Mouse (Mus musculus): ENCODE measurements at regions not wholly inside any gene's neighbourhood (a gene's known extent, or its start where the extent isn't known, plus 50 kb on each side); places are given as distances from the start of the nearest gene placed in this dataset.

DNA sequence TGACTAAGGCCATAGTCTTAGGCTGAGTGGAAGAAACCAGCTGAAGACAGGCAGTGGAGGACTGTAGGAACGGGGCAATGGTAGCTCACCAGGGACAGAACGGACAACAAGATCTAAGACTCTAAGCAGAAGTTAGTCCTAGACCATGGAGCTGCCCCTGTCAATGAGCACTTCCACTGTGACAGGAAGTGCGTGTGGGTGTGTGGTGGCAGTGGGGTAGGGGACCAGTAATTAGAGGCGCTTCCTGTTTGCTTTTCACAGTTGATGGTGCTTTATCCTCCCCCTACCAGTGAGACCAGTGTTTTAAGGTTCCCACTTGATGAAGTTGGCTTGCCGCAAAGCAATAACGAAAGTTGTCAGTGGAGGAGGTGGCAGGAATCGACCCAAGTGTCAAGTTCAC, 168.4 kb upstream of the 4930535I16Rik start:
- Histone ChIP-seq H3K9me3 (replicated peaks) (no peaks in the 10 kb centered on the region), H3K36me3 (no peaks in the 10 kb centered on the region), H3K4me1 (peaks cover 5% of the 10 kb centered on the region; the same call in 1 of the 2 replicates), H3K27ac (no peak overlapping the region), H3K27me3 (ENCODE audit: low read depth, poor library complexity, severe bottlenecking) (no peaks in the 10 kb centered on the region), H3K4me3 (no peak overlapping the region)
- WGBS = 84% methylated on average over 7 of the region's 7 CpGs
- no peak for DNase-seq (ENCODE audit: low spot score)

DNA sequence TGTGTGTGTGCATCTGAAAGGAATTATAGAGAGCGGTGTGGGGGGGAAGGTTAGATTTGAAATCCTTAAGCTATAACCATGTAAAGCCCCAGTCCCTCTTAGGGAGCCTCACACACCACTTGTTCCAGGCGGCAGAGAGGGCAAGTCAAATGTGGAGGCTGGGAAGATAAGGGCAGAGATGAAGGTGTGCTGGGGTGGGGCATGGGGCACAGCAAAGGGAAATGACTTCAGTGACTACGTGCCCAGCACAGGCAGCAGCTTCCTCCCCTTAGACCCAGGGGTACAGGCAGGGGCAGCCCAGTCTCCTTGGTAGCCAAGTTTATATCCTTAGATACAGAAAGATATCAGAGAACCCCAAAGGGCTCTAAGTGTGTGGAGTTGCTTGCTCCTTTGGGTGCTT, 161.8 kb upstream of the 4930535I16Rik start:
- 80% methylated on average over 3 of the region's 3 CpGs for WGBS

DNA sequence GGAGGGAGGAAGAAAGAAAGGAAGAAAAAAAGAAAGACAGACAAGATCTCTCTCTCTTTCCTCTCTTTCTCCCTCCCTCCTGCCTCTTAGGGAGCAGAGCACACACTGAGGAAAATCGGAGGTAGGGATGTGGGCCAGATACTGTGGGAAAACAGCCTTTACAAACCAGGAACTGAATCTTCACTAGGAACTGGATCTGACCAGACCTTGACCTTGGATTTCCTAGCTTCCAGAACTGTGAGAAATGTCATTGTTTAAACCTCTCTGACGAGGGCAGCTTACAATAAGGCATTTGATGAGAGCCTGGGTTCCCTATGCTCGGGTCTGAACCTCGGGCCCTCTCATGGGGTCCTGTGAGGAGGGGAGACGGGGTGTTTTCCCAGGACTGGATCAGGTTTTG, 157.7 kb upstream of the 4930535I16Rik start:
- no peaks in the 10 kb centered on the region for H3K36me3 ChIP-seq
- WGBS = 73% methylated on average over 5 of the region's 5 CpGs
- no peaks in the 10 kb centered on the region for H3K9me3 ChIP-seq (replicated peaks)
- no peak overlapping the region for H3K27ac ChIP-seq
- H3K4me3 ChIP-seq = no peak overlapping the region
- H3K4me1 ChIP-seq = no peaks in the 10 kb centered on the region
- DNase-seq (ENCODE audit: low spot score) = no peak
- 0 out of 2 replicates have a peak, but pooled peaks cover 4% of the 10 kb centered on the region for H3K27me3 ChIP-seq (ENCODE audit: low read depth, poor library complexity, severe bottlenecking)

More for the DNA sequence above, 161.8 kb upstream of the 4930535I16Rik start:
- no peak for DNase-seq (ENCODE audit: low spot score)
- no peaks in the 10 kb centered on the region for H3K9me3 ChIP-seq (replicated peaks)
- H3K4me1 ChIP-seq = no peaks in the 10 kb centered on the region
- 0 out of 2 replicates have a peak, but pooled peaks cover 4% of the 10 kb centered on the region for H3K27me3 ChIP-seq (ENCODE audit: low read depth, poor library complexity, severe bottlenecking)
- no peaks in the 10 kb centered on the region for H3K36me3 ChIP-seq
- no peak overlapping the region for H3K27ac ChIP-seq
- no peak overlapping the region for H3K4me3 ChIP-seq

DNA sequence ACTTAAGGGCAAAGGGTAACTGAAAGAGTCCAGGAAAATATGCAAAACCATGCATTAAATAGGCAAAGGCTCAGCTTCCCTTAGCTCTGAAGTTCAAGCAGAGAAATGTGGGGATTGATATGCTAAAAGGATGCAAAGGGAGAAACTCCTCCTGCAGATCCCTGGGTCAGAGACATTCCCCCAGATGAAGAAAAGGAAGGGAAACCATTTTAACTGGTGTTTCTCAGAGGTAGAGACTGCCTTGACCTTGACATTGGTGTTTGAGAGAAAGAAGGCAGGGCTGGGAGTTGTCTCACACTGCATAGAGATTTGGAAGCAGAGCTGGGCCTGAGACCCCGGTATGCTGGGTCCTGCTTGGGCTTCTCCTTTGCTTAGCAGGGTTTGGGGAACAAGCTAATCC, 155.8 kb upstream of the 4930535I16Rik start:
- Histone ChIP-seq H3K4me1 (no peaks in the 10 kb centered on the region), H3K9me3 (replicated peaks) (no peaks in the 10 kb centered on the region), H3K27me3 (ENCODE audit: low read depth, poor library complexity, severe bottlenecking) (no peaks in the 10 kb centered on the region), H3K27ac (no peak overlapping the region), H3K36me3 (no peaks in the 10 kb centered on the region), H3K4me3 (no peak overlapping the region)
- 82% methylated on average over 1 of the region's 1 CpGs for WGBS
- DNase-seq (ENCODE audit: low spot score) = no peak

DNA sequence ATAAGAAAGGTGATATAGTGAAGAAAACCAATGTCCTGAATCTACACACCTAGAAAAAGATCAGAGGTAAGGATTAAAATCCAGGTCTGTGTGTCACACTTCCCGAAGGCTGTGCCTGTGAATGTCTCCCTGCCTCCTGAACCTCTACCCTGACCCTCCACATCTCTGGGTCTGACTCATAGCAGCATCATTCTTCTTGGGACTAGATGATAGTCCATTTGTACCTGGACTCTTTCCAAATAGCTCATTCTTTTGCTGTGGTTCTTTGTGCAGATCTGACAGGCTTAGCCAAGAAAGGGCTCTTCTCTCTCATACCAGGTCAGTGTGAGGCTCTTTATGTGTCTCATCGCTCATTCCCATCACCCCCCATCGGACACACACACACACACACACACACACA, 146.8 kb upstream of the 4930535I16Rik start:
- no peak for DNase-seq (ENCODE audit: low spot score)
- Histone ChIP-seq H3K36me3 (no peaks in the 10 kb centered on the region), H3K27me3 (ENCODE audit: low read depth, poor library complexity, severe bottlenecking) (no peaks in the 10 kb centered on the region), H3K4me3 (no peak overlapping the region), H3K4me1 (no peaks in the 10 kb centered on the region), H3K27ac (no peak overlapping the region), H3K9me3 (replicated peaks) (no peaks in the 10 kb centered on the region)
- WGBS = 86% methylated on average over 3 of the region's 3 CpGs

DNA sequence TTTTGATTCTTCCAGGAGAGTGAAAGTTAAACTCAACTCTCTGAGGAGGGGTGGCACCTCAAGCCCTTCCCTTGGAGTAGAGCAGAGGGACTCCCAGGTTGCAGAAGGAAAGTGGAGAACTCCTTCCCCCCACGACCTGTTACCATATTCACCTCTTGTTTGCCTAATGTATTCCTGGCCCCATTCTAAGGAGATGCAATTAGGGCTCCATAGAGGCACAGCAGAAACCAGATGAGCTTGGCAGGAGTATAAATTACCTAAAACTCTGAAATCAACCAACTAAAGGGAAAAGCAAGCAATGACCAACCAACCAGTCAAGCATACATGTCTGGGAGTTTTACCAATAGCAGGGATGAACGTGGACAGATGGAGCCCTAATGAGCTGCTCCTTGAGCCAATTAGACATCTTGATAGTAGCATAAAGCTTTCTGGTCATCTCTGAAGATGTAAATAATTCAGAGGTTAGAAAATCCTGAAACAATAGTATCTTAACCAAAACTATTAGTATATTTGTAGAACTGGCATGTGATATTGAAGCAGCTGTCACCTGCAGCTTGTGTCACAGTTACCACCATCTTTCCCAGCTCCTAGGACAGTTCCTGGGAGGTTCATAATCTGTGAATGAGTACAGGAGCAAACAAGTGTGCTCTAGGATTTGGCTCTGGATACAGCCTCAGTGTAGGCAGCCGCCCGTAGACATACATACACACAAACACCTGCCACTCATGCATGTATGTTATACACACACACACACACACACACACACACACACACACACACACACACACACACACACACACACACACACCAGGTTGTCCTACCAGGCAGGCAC, 145.7 kb upstream of the 4930535I16Rik start:
- Histone ChIP-seq H3K27me3 (ENCODE audit: low read depth, poor library complexity, severe bottlenecking) (no peaks in the 10 kb centered on the region), H3K4me1 (no peaks in the 10 kb centered on the region), H3K36me3 (no peaks in the 10 kb centered on the region), H3K9me3 (replicated peaks) (no peaks in the 10 kb centered on the region), H3K27ac (no peak overlapping the region), H3K4me3 (no peak overlapping the region)
- DNase-seq (ENCODE audit: low spot score) = no peak
- 79% methylated on average over 4 of the region's 4 CpGs for WGBS

DNA sequence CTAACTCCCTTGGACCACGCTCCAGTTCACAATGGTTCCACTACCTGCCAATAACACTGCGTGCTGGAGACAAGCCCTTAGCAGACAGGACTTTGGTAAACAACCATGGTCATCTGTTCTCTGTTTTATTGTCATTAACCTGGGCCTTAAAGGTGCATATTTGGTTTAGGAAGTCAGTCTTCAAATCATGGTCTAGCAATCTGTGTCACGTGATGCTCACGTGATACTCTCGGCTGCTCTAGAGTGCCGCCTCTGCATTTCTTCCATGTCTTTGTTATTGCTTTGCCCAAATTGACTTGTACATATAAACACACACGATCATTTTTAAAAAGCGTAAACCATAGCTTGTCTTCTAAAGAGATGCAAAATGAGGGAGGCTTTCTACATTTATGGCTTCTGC, 139.8 kb upstream of the 4930535I16Rik start:
- no peak for DNase-seq (ENCODE audit: low spot score)
- Histone ChIP-seq H3K36me3 (no peaks in the 10 kb centered on the region), H3K27me3 (ENCODE audit: low read depth, poor library complexity, severe bottlenecking) (no peaks in the 10 kb centered on the region), H3K27ac (no peak overlapping the region), H3K9me3 (replicated peaks) (no peaks in the 10 kb centered on the region), H3K4me1 (no peaks in the 10 kb centered on the region), H3K4me3 (no peak overlapping the region)
- 97% methylated on average over 8 of the region's 8 CpGs for WGBS

DNA sequence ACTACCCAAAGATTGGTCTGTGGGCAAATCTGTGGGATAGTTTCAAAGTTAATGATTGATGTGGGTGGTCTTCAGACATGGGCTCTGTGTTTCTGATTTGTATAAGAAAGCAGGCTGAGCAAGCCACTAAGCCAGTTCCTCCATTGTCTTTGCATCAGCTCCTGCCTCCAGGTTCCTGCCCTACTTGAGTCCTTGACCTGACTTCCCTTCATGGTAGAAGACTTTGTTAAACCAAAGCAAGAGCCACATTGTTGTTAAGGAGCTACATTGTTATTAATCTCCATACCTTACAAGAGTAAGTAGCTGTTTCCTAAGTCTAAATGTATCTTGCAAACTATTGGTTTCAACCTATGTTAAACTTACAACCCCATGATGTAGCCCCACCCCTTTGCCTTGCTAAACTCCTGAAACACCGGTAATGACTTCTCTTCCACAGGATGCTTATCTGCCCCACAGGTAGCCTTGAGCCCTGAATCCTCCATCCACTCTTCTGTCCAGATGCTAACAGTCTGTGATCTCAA, 136.5 kb upstream of the 4930535I16Rik start:
- Histone ChIP-seq H3K27me3 (ENCODE audit: low read depth, poor library complexity, severe bottlenecking) (no peaks in the 10 kb centered on the region), H3K36me3 (no peaks in the 10 kb centered on the region), H3K4me3 (no peak overlapping the region), H3K27ac (no peak overlapping the region), H3K9me3 (replicated peaks) (no peaks in the 10 kb centered on the region), H3K4me1 (peaks cover 4% of the 10 kb centered on the region; the same call in 1 of the 2 replicates)
- 87% methylated on average over 1 of the region's 1 CpGs for WGBS
- DNase-seq (ENCODE audit: low spot score) = no peak

DNA sequence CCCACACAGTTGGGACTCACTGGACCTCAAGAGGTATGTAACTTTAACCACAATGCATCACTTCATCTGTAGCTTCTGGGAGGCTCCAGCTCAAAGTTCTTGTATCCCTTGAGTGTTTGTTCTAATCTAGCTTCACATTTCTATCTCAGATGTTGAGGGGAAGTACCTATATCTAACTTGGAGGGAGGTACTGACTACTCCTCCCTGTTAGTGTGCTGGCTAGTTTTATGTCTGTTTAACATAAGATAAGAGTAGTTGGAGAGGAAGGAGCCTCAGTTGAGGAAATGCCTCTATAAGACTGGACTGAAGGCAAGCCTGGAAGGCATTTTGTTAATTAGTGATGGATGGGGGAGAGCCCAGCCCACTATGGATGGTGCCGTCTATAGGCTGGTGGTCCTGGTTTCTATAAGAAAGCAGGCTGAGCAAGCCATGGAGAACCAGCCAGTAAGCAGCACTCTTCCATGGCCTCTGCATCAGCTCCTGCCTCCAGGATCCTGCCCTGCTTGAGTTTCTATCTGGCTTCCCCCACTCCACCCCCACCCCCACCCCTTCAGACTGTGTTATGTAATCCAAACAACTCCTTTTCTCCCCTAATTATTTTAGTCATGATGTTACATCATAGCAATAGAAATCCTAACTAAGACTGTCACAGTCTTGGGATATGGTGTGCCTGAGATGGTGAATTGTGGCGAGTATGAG, 135.7 kb upstream of the 4930535I16Rik start:
- H3K36me3 ChIP-seq = no peaks in the 10 kb centered on the region
- no peak overlapping the region for H3K4me3 ChIP-seq
- H3K27ac ChIP-seq = no peak overlapping the region
- WGBS = 74% methylated on average over 2 of the region's 2 CpGs
- H3K9me3 ChIP-seq (replicated peaks) = no peaks in the 10 kb centered on the region
- peaks cover 12% of the 10 kb centered on the region for H3K4me1 ChIP-seq
- H3K27me3 ChIP-seq (ENCODE audit: low read depth, poor library complexity, severe bottlenecking) = no peaks in the 10 kb centered on the region
- DNase-seq (ENCODE audit: low spot score) = no peak

DNA sequence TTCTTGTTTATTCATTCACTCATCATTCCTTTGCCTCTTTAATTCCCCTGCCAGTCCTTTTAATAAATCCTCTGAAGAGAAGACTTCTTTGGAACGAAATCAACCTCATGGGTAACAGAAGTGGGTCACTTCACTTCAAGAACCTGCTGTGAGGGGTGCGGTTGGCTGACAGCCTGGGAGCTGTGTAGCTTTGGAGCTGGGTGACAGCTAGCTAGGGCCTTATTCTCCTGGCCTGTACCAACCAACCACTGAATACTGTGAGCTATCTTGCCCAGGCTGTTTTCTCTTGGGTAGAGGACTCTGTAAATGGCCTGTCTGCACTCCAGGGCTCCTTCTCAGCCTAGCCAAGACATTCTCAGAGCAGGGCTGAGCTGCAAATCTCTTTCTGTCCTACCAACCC, 134.6 kb upstream of the 4930535I16Rik start:
- DNase-seq (ENCODE audit: low spot score) = no peak
- Histone ChIP-seq H3K27me3 (ENCODE audit: low read depth, poor library complexity, severe bottlenecking) (no peaks in the 10 kb centered on the region), H3K36me3 (no peaks in the 10 kb centered on the region), H3K4me3 (no peak overlapping the region), H3K27ac (no peak overlapping the region), H3K9me3 (replicated peaks) (no peaks in the 10 kb centered on the region), H3K4me1 (peaks cover 22% of the 10 kb centered on the region)
- WGBS = 82% methylated on average over 2 of the region's 2 CpGs

DNA sequence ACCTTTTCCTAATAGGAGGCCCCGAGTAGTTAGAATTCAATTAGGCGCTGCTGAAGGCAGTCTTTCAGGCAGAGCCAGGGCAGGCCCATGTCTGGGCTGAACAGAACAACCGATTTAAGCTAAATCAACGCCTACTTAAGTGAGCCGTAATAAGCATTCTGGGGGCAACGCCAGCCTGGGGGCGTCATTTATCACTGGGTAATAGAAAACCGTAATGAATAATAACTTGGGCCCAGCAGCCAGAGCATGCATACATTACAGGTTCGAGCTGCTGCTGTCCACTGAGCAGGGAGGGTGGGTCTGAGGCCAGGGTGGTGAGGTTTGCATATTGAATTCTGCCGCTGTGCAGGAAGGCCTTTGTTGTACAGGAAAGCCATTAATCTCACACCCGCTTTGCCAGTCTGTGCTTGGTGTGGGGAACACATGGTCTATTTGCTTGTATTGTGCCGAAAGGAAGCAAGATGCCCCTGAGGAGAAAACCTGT, 130.6 kb upstream of the 4930535I16Rik start:
- WGBS = 29% methylated on average over 12 of the region's 12 CpGs
- Histone ChIP-seq H3K36me3 (no peaks in the 10 kb centered on the region), H3K4me3 (no peak overlapping the region), H3K4me1 (peaks cover 26% of the 10 kb centered on the region), H3K27ac (peak overlapping the region; percentile 78), H3K9me3 (replicated peaks) (no peaks in the 10 kb centered on the region), H3K27me3 (ENCODE audit: low read depth, poor library complexity, severe bottlenecking) (no peaks in the 10 kb centered on the region)
- DNase-seq (ENCODE audit: low spot score) = peak; percentile 63

DNA sequence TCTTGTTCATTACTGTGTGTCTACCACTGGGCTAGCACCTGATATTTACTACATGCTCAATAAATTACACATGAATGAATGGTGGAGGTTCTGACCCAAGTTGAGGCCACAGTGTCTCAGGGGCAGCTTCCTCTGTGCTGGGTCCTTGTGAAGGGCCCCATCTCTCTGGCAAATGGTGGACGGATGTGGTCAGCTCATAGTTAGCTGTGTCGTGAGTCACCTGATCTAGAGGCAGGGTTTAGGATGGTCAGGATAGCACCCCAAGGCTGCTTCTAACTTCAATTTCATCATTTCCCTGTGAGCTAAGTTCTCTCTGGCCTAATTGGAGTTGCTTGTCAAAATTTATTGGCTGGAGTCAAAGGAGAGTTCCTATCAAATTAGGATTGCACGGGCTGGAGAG, 130.1 kb upstream of the 4930535I16Rik start:
- Histone ChIP-seq H3K27ac (peak overlapping the region; percentile 78), H3K4me1 (peaks cover 26% of the 10 kb centered on the region), H3K9me3 (replicated peaks) (no peaks in the 10 kb centered on the region), H3K36me3 (no peaks in the 10 kb centered on the region), H3K27me3 (ENCODE audit: low read depth, poor library complexity, severe bottlenecking) (no peaks in the 10 kb centered on the region), H3K4me3 (no peak overlapping the region)
- 39% methylated on average over 3 of the region's 3 CpGs for WGBS
- DNase-seq (ENCODE audit: low spot score) = no peak

DNA sequence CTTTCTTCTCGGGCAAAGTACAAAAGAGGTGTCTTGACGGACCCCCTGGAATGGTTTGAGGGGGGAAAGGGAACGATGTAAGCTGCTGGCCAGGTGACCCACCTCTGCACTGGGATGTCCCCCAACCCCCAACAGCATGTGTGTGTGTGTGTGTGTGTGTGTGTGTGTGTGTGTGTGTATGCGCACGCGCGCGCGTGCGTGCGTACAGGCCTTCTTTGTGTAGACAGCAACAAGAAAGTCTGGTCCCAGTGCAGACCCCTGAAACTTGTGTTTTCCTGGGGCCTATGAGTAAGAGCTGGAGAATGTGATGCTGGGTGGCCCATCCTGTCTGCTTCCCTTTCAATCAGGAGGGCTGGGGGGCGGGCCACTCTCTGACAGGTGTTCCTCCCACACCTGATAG, 118.7 kb upstream of the 4930535I16Rik start:
- Histone ChIP-seq H3K27me3 (ENCODE audit: low read depth, poor library complexity, severe bottlenecking) (peaks cover 61% of the 10 kb centered on the region), H3K36me3 (no peaks in the 10 kb centered on the region), H3K4me3 (no peak overlapping the region), H3K27ac (no peak overlapping the region), H3K4me1 (peaks cover 22% of the 10 kb centered on the region), H3K9me3 (replicated peaks) (no peaks in the 10 kb centered on the region)
- WGBS = 61% methylated on average over 12 of the region's 12 CpGs
- no peak for DNase-seq (ENCODE audit: low spot score)
